Mouse (Mus musculus): ENCODE results near the gene Mgat4e. TPM values are rescaled to one million over a fixed set of nuclear protein-coding genes. Genes with fewer than 3 reads are reported as not detected.
"Not testable (repeated sequence)": the region's sequence is repeated elsewhere in the genome, so short reads cannot be mapped to it uniquely, and the experiment has no call there.

Mgat4e gene
- polyA plus RNA-seq, 1 experiment = not detected

GRCm38 (mm10) chr1:134535054-134535453 is 14.4 kb downstream of the Mgat4e start:
- TF ChIP-seq POLR2A (IDR thresholded peaks at IDR 0.05; ENCODE audit: extremely low read depth, insufficient read depth, low read length) (no peak), CTCF (IDR thresholded peaks at IDR 0.05; ENCODE audit: extremely low read depth, insufficient read depth, low read length) (no peak)
- Histone ChIP-seq H3K4me1 (ENCODE audit: control insufficient read depth, insufficient read depth, low read length) (no peaks in the 10 kb centered on the region; the same call in 1 of the 2 replicates), H3K27ac (ENCODE audit: insufficient read depth, low read length) (no peak overlapping the region), H3K4me3 (ENCODE audit: insufficient read depth, low read length) (no peak overlapping the region)

- not testable (repeated sequence) for H3K4me1 ChIP-seq (ENCODE audit: control insufficient read depth, insufficient read depth, low read length); H3K27ac ChIP-seq (ENCODE audit: insufficient read depth, low read length); H3K4me3 ChIP-seq (ENCODE audit: insufficient read depth, low read length)
These were observed 15.8 kb downstream of the Mgat4e start for GRCm38 (mm10) chr1:134533710-134534109.

- Histone ChIP-seq H3K27ac (ENCODE audit: insufficient read depth, low read length) (peak overlapping the region; percentile 90), H3K4me3 (ENCODE audit: insufficient read depth, low read length) (no peak overlapping the region), H3K4me1 (ENCODE audit: control insufficient read depth, insufficient read depth, low read length) (no peaks in the 10 kb centered on the region; the same call in 1 of the 2 replicates)
- TF ChIP-seq POLR2A (IDR thresholded peaks at IDR 0.05; ENCODE audit: extremely low read depth, insufficient read depth, low read length) (no peak), CTCF (IDR thresholded peaks at IDR 0.05; ENCODE audit: extremely low read depth, insufficient read depth, low read length) (no peak)
These were observed 18.9 kb downstream of the Mgat4e start for GRCm38 (mm10) chr1:134530618-134531017.

GRCm38 (mm10) chr1:134526752-134527151 is 22.7 kb downstream of the Mgat4e start:
- no peak overlapping the region for H3K27ac ChIP-seq (ENCODE audit: insufficient read depth, low read length)
- TF ChIP-seq CTCF (IDR thresholded peaks at IDR 0.05; ENCODE audit: extremely low read depth, insufficient read depth, low read length) = no peak
- TF ChIP-seq POLR2A (IDR thresholded peaks at IDR 0.05; ENCODE audit: extremely low read depth, insufficient read depth, low read length) = no peak
- no peaks in the 10 kb centered on the region; the same call in 1 of the 2 replicates for H3K4me1 ChIP-seq (ENCODE audit: control insufficient read depth, insufficient read depth, low read length)

GRCm38 (mm10) chr1:134525015-134525414 is 24.5 kb downstream of the Mgat4e start:
- Histone ChIP-seq H3K4me1 (ENCODE audit: control insufficient read depth, insufficient read depth, low read length) (no peaks in the 10 kb centered on the region), H3K4me3 (ENCODE audit: insufficient read depth, low read length) (no peak overlapping the region), H3K27ac (ENCODE audit: insufficient read depth, low read length) (no peak overlapping the region)
- TF ChIP-seq POLR2A (IDR thresholded peaks at IDR 0.05; ENCODE audit: extremely low read depth, insufficient read depth, low read length) = no peak
- TF ChIP-seq CTCF (IDR thresholded peaks at IDR 0.05; ENCODE audit: extremely low read depth, insufficient read depth, low read length) = no peak

More at GRCm38 (mm10) chr1:134526752-134527151, 22.7 kb downstream of the Mgat4e start:
- H3K4me3 ChIP-seq (ENCODE audit: insufficient read depth, low read length) = no peak overlapping the region

- TF ChIP-seq POLR2A (IDR thresholded peaks at IDR 0.05; ENCODE audit: extremely low read depth, insufficient read depth, low read length) = no peak
- TF ChIP-seq CTCF (IDR thresholded peaks at IDR 0.05; ENCODE audit: extremely low read depth, insufficient read depth, low read length) = 0 out of 2 replicates have a peak, but pooled peaks have one; percentile 13
- Histone ChIP-seq H3K4me3 (ENCODE audit: insufficient read depth, low read length) (no peak overlapping the region), H3K4me1 (ENCODE audit: control insufficient read depth, insufficient read depth, low read length) (no peaks in the 10 kb centered on the region), H3K27ac (ENCODE audit: insufficient read depth, low read length) (no peak overlapping the region)
These were observed 25.1 kb downstream of the Mgat4e start for GRCm38 (mm10) chr1:134524424-134524823.

- no peak for TF ChIP-seq POLR2A (IDR thresholded peaks at IDR 0.05; ENCODE audit: extremely low read depth, insufficient read depth, low read length)
- TF ChIP-seq CTCF (IDR thresholded peaks at IDR 0.05; ENCODE audit: extremely low read depth, insufficient read depth, low read length) = no peak
- Histone ChIP-seq H3K4me3 (ENCODE audit: insufficient read depth, low read length) (no peak overlapping the region), H3K4me1 (ENCODE audit: control insufficient read depth, insufficient read depth, low read length) (no peaks in the 10 kb centered on the region), H3K27ac (ENCODE audit: insufficient read depth, low read length) (no peak overlapping the region)
These were observed 27.2 kb downstream of the Mgat4e start for GRCm38 (mm10) chr1:134522325-134522724.

- H3K4me3 ChIP-seq (ENCODE audit: insufficient read depth, low read length) = no peak overlapping the region
- no peak overlapping the region for H3K27ac ChIP-seq (ENCODE audit: insufficient read depth, low read length)
- no peaks in the 10 kb centered on the region for H3K4me1 ChIP-seq (ENCODE audit: control insufficient read depth, insufficient read depth, low read length)
- TF ChIP-seq CTCF (IDR thresholded peaks at IDR 0.05; ENCODE audit: extremely low read depth, insufficient read depth, low read length) = no peak
- TF ChIP-seq POLR2A (IDR thresholded peaks at IDR 0.05; ENCODE audit: extremely low read depth, insufficient read depth, low read length) = no peak
These were observed 28.3 kb downstream of the Mgat4e start for GRCm38 (mm10) chr1:134521163-134521562.

- Histone ChIP-seq H3K4me3 (ENCODE audit: insufficient read depth, low read length) (no peak overlapping the region), H3K27ac (ENCODE audit: insufficient read depth, low read length) (no peak overlapping the region), H3K4me1 (ENCODE audit: control insufficient read depth, insufficient read depth, low read length) (no peaks in the 10 kb centered on the region)
- TF ChIP-seq CTCF (IDR thresholded peaks at IDR 0.05; ENCODE audit: extremely low read depth, insufficient read depth, low read length) (no peak), POLR2A (IDR thresholded peaks at IDR 0.05; ENCODE audit: extremely low read depth, insufficient read depth, low read length) (no peak)
These were observed 29.3 kb downstream of the Mgat4e start for GRCm38 (mm10) chr1:134520001-134520721.

- H3K4me1 ChIP-seq (ENCODE audit: control insufficient read depth, insufficient read depth, low read length) = not testable (repeated sequence)
These were observed 30.3 kb downstream of the Mgat4e start for GRCm38 (mm10) chr1:134519201-134519600.

More at GRCm38 (mm10) chr1:134519201-134519600, 30.3 kb downstream of the Mgat4e start:
- H3K4me3 ChIP-seq (ENCODE audit: insufficient read depth, low read length); H3K27ac ChIP-seq (ENCODE audit: insufficient read depth, low read length): not testable (repeated sequence)

Data from cortical plate, adult 2 months (tissue).